Mouse (Mus musculus) adrenal gland, adult 8-10 months (tissue): ENCODE data around the gene Plekha5. TPM values are rescaled to one million over a fixed set of nuclear protein-coding genes. Genes with fewer than 3 reads are reported as not detected.

Experiments
- DNase-seq: peaks from one replicate; pipeline ENCODE4 v3.0.0; 2022
- total RNA-seq, 4 experiments: library from RNA; stranded (reverse); gene quantifications; 2 replicates each; pipeline ENCODE4 v1.2.4; 2022

Gene Plekha5
- total RNA-seq = 10 to 100 TPM; 31.4 to 39.2 (median 34.6) TPM

DNA sequence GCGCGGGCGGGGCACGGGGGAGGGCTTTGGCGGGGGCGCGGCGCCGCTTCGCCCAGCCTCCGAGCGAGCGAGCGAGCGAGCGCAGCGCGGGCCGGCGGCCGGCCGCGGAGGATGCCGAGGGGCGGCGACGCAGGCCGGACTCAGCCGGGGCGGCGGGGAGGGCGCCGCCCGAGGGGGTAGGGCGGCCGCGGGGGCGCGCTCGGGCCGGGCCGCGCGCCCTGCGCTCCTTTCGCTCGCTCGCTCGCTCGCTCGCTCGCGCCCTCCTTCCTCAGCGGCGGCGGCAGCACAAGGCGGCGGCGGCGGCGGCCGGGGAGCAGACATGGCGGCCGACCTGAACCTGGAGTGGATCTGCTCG is at the start of gene Plekha5:
TSS of gene Plekha5 (plus strand) at position 209 of the 355 bp plus-strand sequence.
- no peak for DNase-seq

GRCm38 (mm10) chr6:140375671-140376070 is 48.2 kb upstream of the Plekha5 start:
- DNase-seq = no peak

- no peak for DNase-seq
Measured at GRCm38 (mm10) chr6:140380588-140380987, 43.3 kb upstream of the Plekha5 start.

DNA sequence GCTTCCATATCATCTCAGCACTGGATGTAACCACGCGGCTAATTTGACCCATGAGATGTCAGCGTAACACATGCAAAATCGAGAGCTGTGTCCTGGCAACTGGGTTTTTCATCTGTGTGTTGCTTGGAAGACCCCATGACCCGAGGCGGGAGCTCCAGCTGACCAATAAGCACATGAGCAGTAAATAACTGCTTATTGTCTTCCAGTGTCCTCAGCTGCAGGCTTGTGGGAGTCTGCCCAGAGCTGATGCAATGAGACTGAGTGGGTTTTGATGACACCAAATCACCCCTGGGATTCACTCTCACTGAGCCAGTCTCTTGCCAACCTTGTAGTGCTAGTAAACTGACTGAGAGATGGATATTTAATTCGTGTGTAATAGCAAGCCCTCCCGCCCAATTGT is 42.7 kb upstream of the Plekha5 start:
- no peak for DNase-seq

DNA sequence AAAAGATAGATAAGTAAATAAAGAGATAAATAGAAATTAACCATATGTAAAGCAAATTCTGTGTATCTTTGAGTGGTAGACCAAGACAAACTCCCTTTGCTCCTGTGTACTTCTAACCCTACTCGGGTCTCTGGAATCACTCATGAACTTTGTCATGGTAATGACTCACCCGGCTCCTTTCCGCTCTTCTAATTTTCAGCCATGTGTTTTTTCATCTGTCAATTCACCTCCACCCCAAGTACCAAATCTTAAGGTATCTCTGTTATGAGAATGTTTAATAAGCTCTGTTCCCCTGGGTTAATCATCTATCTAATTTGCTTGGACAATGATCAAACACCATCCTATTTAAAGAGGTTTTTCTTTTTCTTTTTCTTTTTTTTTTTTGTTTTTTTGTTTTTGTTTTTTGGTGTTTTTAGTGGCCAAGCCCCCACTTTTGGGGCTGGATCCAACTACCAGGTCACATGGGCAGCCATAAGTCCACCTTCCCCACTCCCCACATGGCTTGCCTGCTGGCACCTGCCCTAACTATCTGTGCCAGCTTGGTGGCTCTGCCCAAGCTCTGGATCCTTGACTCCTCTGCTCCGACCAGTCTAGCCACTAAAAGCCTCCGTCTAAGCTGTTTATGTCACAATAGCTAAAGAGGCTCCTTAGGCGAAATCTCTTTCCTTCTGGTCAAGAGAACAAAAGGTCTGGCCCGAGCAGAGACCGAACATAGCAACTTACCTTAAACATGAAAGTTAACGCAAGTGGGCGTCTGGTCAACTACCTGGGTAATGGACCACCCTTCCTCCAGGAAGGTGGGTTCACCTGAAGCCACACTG is 40.1 kb upstream of the Plekha5 start:
- no peak for DNase-seq

- no peak for DNase-seq
Measured at GRCm38 (mm10) chr6:140396687-140397086, 27.2 kb upstream of the Plekha5 start.

DNA sequence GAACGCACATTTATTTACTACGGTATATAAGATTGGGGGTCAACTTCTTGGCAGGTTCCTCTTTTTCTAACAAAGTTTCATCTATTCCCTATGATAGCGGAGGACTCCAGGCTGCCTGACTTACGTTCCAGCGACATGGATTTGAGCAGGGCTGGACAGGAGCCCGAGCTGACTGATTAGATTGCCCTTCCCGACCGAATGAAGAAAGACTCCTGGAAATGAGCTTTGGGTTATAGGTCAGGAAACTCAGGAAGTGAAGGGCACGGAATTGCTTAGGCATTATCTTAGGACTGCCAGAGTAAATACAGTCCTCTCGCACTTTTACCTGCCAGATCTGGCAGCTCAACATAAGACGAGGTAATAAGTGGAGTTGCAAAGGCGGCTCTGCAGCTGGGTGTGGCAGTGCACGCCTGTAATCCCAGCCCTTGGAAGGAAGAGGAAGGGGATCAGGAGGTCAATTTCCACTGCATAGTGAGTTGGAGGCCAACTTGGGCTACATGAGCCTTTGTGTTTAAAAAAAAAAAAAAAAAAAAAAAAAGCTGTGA is 21.0 kb upstream of the Plekha5 start:
- no peak for DNase-seq

GRCm38 (mm10) chr6:140411996-140412395 is 11.9 kb upstream of the Plekha5 start:
- DNase-seq = no peak

DNA sequence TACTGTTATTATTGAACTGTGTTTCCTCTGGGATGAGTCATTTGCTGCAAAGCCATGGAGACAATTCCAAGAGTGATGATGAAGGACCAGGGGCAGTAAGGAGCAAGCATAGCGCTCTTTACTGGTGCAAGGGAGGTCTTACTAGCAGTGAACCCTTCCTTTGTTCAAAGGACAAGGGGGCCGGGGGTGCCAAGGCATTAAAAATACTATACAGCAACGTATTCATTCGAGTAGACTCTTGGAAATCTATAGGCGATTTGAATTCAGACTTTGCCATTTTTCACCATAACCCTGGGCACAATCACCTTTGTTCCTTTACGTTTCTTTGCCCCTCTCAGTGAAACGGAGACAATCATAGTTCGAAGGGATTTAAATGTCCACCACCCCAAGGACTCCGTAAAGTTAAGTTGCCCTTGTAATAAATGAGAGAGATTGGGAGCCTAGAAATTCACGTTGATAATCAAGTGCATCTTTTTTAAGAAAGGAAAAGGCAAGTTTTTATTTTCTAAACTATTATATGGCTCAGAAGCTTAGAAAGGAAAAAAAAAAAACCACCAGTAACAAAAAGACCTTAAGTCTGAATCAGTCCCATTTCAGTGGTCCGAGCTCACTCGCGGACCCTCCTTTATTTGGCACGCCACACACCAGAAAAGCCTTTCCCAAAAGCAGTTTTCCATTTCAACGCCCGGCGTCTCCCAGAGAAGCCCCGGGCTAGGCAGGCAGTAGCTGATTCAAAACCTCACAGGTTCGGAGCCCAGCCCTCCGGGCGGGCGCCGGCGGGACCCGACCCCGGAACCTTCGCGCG is 611 bp upstream of the Plekha5 start:
- peak; percentile 29 for DNase-seq

DNA sequence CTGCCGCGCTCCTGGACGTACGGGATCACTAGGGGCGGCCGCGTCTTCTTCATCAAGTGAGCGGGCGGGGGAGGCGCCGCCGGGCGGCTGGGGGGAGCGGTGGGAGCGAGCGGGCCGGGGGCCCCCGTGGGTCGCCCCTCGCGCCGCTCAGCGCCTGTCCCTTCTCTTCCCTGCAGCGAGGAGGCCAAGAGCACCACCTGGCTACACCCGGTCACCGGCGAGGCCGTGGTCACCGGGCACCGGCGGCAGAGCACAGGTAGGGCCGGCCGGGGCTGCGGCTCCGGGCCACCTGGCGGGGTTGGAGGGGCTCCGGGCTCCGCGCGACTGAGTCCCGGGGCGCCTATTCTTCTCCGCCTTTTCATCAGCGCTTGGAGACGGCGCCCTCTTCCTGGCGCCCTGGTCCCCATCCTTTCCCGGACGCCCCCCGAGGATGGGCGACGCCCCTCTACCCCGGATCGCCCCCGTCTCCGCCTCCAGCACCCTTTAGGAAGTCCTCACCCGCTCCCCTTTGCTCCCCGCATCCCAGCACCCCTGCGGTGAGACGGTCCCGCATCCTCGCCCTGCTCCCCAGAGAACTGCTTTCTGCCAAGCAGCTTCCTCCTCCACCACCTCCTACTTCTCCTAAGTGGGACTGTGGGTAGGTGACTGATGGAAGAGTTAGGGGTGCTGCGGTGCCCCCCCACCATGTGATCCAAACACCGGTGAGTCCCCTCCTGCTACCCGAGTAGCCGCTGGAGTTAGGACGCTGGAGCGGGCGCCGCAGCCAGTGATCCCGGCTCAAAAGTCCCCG is 542 bp downstream of the Plekha5 start:
- DNase-seq = peak; percentile 24

DNA sequence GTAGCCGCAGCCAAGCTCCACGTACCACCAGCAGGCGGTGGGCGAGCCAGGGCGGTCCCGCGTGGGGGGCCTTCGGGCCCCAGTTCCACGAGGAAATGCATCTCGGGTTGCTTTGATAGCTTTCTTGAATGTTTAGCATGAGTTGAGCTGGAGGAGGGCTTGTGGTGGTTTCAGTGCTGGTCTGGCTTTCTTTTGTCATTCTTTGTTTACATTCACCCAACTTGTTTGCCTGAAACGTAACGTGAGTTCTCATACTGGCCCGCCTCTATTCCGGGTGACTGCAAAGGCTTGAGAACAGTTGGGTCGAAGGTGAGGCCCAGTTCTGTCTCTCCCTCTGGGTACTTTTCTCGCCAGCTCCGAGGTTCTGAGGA is 1.1 kb downstream of the Plekha5 start:
- no peak for DNase-seq

DNA sequence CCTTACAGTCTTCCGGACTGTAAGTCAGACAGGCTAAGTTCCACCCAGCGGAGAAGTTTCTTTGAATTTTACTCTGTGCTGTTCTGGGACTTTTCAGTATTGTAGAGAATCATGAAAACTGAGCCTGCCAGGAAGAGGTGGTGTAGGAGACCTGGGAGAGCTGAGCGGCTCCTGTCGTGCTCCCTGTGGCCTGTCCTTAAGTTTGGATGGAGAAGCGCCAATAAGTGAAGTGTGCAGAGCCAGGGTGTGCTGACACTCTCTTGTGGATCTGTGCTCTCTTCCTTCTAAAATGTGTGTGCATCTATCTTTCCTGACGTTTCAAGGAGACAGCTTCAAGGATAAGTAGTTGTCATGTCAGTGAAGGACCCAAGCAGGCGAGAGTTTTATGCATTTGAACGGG is 5.4 kb downstream of the Plekha5 start:
- no peak for DNase-seq

- no peak for DNase-seq
Measured at GRCm38 (mm10) chr6:140432363-140432762, 8.5 kb downstream of the Plekha5 start.

GRCm38 (mm10) chr6:140443374-140443773 is 19.5 kb downstream of the Plekha5 start:
- DNase-seq = no peak

DNA sequence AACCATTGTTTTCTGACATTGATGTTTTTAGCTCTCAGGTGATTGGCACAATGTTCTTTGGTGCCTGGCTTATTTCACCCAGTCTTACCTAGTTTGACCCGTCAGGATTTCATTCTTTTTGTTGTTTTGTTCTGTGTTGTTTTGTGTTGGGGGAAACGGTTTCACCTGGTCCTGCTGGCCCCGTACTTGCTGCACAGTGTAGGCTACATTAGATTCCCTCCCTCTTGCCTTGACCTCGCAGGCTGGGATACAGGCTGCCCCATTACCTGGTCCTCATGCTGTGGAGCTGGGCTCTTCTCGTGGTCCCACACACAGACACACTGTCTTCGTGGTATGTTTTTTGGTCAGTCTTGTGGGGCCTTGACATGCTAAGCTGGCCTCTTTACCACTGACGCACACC is 20.3 kb downstream of the Plekha5 start:
- no peak for DNase-seq

DNA sequence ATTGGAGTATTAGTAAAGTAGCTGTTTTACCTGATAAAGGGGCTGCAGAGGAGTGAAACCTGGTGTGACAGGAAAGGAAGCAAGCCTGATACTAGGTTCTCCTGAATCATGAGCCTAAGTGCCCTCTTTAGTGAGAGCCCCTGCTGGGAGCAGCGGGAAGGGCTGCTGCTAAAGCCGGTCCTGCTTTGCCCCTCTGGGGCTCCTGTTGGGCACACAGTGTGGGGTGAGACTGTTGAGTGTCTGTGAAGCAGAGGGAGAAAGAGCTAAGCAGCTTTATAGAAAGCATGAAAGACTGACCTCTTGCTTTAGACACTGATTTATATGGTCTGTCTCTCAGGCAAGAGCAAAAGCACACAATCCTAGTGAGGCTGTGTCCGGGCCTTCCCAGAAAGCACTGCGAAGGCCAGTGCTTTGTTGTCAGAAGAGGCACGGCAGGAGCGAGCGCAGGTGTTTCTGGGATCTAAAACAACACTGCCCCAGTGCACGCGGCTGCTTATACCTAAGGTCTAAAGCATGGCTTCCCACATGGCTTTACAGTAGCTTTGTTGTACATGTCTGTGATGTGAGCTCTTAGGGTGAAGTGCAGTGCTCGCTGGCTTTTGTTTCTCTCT is 21.1 kb downstream of the Plekha5 start:
- no peak for DNase-seq

DNA sequence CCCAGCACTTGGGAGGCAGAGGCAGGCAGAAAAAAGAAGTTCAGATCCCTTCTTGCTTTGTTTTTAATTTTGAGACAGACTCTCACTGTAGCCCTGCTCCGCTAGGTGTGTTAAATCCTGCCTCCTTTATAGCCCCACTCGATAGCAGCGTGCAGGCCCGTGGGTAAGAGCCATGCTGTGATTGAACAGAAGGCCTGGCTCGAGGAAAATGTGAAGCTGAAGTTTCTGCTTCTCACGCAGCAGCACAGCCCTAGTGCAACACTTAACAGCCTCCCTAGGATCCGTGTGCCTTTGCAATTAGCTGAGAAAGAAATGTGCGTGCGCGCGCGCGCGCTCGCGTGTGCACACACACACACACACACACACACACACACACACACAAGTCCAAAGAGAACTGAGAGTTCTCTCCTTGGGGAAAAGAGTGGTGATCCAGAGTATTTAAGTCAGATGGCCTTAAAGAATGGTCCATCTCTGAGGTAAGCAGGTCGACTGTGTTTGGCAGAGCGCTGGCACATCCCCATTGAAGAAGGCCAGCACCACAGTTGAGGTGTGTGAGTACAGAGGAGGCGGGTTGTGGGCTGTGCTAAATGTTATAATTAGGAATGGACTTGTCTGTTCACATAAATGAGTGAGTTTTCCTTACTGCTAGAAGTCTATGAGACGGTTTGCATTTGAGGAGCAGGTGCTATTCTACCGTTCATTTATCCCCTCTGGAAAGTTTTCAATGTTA is 24.3 kb downstream of the Plekha5 start:
- no peak for DNase-seq

GRCm38 (mm10) chr6:140450693-140451092 is 26.8 kb downstream of the Plekha5 start:
- DNase-seq = peak; percentile 35

GRCm38 (mm10) chr6:140452736-140453135 is 28.9 kb downstream of the Plekha5 start:
- no peak for DNase-seq

GRCm38 (mm10) chr6:140453454-140453853 is 29.6 kb downstream of the Plekha5 start:
- DNase-seq = no peak

DNA sequence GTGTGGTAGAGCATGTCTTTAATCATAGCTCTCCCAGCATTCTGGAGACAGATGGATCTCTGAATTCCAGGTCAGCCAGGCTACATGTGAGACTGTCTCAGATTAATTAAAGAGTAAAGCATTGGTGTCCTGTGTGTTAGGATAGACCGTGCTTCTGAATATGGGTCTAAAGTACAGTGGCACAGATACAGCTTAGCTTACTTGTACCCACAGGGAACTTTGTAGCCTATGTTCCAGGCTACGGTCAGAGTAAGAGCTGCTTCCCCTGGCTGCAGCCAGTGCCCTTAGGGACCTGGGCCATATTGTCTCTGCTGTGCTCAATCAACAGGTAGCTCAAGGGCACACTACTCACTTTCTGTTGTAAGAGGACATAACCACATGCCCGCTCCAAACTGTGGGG is 30.5 kb downstream of the Plekha5 start:
- DNase-seq = no peak

GRCm38 (mm10) chr6:140455851-140456250 is 32.0 kb downstream of the Plekha5 start:
- no peak for DNase-seq
